Mouse (Mus musculus) heart, adult 2 months (tissue): ENCODE results near the gene Iqsec1.

Source experiments
- CTCF ChIP-seq: fragments of 200-600 bp; IDR thresholded peaks from 2 replicates; pipeline ENCODE4 v1.8.1; 2022; ENCODE audit warnings: antibody characterized with exemption, mild to moderate bottlenecking, moderate library complexity
- EP300 ChIP-seq: fragments of 200-500 bp; IDR thresholded peaks from 2 replicates; pipeline ENCODE4 v1.6.1; 2011; ENCODE audit warnings: low read depth, low read length, control low read depth; ENCODE audit not compliant: insufficient read depth

DNA sequence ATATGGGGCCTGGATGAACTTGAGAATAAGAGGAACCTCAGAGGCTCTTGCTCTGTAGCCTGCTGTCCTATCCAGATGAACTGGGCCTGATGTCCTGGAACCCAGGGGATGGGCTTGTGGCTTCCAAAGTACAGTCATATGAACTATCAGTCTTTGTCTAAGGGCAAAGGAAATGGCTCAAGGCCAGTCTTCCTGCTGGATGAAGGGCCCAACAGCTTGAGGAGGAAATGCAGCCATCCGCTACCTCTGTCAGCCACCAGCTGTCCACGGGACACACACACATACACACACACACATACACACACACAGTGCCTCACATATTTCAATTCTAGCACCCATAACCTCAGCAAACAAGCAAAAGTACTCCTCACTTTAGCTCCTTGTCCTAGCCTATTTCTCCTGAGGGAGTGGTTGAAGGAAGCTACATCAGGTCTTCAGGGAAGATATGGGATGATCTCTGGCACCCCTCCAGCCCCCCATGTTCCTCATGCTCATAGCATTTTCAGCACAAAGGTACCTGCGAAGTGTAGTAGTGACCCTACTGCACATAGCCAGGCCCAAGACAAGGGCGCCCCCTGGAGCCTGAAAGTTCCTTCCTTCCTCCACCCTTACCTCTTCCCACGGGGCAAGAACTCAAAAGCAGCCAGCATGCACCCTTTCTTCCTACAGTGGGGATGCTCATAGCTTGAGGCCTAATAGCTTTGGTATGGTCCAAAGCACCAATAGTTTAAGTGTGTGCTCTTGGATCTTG, 267.3 kb downstream of the Iqsec1 start:
- TF ChIP-seq EP300 (peak; percentile 87), CTCF (peak; percentile 86)
